Mouse (Mus musculus) T-helper 2 cell (primary cell): ENCODE results near the gene Tubb5.

Source experiments
- in situ Hi-C: fragments of 300-600 bp; cut with MboI, MseI; formaldehyde crosslinking; loops from one replicate; pipeline ENCODE4 v1.15.1; 2025; ENCODE audit warnings: high pct_unique_total_duplicates

Tubb5 gene

DNA sequence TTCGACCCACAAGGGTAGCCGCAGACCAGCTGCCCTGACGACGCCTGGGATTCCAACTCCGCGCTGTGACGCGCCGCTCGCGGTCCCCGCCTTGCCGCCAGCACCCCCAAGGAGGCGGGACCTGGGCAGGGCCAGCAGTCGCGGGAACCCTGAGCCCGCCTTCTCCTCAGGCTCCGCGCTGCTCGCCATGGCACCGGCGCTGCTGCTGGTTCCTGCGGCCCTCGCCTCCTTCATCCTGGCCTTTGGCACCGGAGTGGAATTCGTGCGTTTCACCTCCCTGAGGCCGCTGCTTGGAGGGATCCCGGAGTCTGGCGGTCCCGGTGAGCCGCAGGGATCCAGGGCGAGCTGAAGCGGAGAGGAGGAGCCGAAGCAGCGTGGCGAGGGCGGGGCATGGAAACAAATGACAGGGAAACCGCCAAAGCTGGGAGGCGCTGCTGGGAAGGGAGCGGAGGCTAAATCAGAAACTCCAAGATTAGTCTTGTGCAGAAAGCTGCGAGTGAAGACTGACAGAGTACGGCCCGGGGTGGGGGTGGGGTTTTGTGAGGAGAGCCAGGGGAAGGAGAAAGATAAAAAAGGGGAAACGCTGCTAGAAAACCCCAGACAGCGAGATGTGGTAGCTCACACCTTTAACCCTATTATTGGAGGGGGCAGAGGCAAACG is 23.2 kb upstream of the Tubb5 start, which contains the start of gene Nrm:
Gene Nrm (plus strand): TSS at position 121 of the 660 bp plus-strand sequence.
- in situ Hi-C loops, result no loop called here

DNA sequence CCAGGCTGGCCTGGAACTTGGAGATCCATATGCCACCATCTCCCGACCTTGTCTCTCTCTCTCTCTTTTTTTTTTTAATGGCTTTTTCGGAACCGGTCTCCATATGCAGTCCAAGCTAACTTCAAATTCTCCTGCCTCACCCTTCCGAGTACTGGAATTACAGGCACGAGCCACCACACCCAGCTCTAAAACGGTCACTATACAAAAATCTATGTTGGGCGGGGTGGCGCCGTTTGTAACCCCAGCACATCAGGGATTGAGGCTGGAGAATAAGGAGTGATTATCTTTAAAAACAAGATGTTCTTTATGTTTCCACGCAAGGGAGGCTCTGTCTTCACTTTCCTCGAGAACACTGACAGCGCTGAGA is 22.7 kb upstream of the Tubb5 start:
- in situ Hi-C loops, result no loop called here

DNA sequence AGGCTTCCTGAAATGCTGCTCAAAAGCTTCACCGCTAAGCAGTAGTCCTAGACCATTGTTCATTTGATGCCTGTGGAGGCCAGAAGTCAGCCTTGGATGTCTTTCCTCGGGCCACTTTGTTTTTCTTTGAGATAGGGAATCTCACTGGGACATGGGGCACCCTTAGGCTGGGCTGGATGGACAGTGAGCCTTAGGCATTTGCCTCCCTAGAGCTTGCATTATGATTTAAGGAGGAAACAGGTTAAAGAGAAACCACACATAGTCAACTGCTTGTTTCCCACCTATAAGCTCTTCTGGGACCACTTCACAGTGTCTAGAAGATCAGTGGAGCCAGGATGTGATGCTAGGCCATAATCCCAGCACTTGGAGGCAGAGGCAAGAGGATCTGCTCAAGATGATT is 21.7 kb upstream of the Tubb5 start:
- in situ Hi-C loops, result no loop called here

DNA sequence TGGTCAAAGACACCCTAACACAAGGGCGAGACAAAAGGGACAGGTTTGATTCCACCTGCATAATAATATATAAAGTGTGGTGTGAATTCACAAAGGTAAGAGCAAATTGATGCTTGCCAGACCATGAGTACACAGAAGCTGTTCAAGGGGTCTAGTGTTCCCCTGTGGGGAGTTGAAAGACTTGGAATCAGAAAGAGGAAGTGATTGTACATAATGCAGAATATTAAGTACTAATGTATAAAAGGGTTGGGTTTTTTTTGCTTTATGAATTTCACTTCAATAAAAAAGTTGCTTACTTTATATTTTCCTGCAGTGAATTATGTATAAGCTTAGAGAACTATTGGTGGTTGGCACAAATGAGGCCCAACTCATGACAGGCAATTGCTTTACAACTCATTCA is 21.3 kb upstream of the Tubb5 start:
- in situ Hi-C loops, result no loop called here

DNA sequence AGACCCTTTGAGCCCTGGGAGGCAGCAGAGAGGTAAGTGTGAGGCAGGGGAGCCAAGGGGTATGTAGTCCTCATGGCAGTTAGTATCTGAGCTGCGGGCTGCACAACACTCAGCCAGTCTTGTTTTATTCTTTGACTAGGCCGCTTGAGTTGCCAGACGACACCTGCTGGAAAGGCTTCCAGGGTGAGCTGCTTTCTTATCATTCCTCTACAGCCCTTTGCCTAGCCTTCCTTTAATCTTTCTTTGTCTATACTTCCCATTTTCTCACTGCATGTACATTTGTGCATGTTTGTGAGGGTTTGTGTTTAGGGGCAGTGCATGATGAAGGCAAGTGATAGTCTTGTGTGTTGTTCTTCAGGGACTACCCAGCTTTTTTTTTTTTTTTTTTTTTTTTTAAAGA is 12.9 kb upstream of the Tubb5 start:
- in situ Hi-C loops, result no loop called here

DNA sequence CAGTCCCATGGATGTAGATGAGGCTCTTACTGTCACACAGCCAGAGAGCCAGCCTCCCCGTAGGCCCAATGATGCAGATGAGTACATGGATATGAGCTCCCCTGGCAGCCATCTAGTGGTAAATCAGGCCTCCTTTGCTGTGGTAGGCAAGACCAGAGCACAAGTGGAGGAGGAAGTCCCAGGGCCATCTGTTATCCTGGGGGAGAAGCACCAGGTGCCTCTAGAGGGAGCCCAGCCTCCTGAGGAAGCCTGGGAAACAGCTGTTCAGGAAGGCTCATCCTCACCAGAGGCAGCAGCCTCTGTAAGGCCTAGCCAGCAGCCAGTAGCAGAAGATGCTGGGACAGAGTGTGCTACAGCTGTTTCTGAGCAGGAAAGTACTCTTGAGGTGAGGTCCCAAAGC is 10.0 kb upstream of the Tubb5 start:
- in situ Hi-C loops, result loop anchor here (10.0 kb wide), 1 partner anchor 47 kb away; the partner anchor contains the start of gene 2310061I04Rik

DNA sequence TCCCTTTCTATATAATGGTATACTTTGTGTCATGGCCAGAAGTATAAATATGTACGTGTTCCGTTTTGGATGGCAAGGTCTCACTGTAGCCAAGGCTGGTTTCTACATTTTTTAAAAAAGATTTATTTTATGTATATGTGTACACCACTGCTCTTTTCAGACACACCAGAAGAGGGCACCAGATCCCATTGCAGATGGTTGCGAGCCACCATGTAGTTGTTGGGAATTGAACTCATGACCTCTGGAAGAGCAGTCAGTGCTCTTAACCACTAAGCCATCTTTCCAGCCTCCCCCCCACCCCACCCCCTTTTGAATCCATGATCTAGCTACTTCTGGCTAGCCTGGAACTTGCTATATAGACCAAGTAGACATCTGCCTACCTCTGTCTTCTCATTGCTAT is 5.4 kb upstream of the Tubb5 start:
- in situ Hi-C loops, result loop anchor here (10.0 kb wide), 1 partner anchor 51 kb away; the partner anchor contains the start of gene 2310061I04Rik

DNA sequence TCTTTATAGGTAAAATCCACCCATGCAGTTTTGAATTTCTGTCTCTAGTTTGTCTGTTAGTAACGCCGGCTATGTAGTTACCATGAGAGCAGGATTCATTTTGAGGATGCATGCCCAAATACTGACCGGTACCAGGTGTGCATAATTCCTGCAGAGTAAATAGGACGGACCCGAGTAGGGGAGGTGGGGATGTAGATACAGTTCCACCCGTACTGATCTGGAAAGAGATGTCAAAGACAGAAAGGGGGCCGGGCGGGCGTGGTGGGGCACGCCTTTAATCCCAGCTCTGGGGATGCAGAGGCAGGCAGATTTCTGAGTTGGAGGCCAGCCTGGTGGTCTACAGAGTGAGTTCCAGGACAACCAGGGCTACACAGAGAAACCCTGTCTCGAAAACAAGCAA is 3.9 kb upstream of the Tubb5 start:
- in situ Hi-C loops, result loop anchor here (10.0 kb wide), 1 partner anchor 53 kb away; the partner anchor contains the start of gene 2310061I04Rik

DNA sequence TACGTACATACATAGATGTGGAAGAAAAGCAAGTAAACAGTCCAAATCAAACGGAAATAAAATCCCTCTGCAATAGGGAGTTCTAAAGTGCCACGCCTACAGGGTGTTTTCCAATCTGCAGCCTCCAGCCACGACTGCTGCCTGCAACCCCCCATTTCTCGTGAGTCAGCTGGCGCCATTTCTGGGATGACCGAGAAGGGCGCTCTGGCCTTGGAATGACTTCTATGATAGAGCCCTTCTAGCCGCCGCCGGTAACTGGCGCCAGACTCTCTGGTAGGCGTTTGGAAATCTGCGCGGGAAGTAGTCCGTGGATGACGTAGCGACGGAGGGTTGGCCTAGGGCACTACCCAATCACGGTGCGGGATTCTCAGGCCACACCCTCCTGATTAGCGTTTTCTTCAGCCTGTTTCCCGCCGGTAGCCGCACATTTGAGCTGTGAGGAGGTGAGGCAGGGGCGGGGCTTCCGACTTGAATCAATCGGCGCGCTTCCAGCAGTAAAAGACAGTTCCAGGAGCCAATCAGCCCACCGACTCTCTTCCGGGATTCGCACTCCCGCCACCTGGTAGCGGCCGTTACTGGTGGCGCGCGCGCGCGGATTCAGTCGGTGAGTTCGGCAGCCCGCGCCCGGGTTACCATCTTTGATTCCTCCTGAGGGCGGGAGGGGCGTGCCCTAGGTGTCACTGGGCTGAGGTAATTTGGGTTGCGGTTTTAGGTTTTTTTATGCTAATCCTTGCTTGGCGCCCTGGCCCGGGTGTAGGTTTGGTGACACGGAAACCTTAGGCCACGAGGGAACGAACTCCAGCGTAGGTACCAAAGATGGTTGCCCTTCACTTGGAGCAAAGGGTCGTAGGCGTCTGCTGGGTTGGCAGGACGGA is 3.2 kb upstream of the Tubb5 start, which contains the start of gene Mdc1:
Gene Mdc1 (plus strand): TSS at position 440 of the 875 bp plus-strand sequence.
- in situ Hi-C loops, result loop anchor here (10.0 kb wide), 1 partner anchor 53 kb away; the partner anchor contains the start of gene 2310061I04Rik

DNA sequence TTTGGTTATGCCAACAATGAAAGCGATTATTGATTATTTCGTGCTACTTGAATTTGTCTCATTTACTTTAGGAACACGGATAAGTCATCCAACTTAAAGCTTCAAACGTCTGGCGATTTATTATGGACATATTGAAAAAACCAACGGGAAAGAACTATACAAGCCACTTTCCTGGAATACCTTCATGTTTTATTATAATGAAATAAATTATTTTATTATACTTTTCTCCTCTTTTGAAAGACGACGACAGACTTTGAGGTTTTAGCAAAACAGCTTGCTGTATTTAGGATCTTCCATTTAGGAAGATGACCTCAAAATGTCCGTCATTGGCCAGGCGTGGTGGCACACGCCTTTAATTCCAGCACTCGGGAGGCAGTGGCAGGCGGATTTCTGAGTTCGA is 2.5 kb upstream of the Tubb5 start:
- in situ Hi-C loops, result loop anchor here (10.0 kb wide), 1 partner anchor 54 kb away; the partner anchor contains the start of gene 2310061I04Rik

DNA sequence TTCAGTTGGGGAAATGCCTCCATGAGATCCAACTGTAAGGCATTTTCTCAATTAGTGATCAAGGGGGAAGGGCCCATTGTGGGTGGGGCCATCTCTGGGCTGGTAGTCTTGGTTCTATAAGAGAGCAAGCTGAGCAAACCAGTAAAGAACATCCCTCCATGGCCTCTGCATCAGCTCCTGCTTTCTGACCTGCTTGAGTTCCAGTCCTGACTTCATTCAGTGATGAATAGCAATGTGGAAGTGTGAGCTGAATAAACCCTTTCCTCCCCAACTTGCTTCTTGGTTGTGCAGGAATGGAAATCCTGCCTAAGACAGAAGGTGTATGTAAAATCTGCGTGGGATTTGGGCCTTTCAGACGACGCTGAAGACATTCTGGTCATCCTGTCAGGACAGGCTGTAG is 896 bp upstream of the Tubb5 start:
- in situ Hi-C loops, result loop anchor here (5.0 to 10.0 kb wide), 2 partner anchors 33 to 276 kb away; no protein-coding TSS in a partner anchor

DNA sequence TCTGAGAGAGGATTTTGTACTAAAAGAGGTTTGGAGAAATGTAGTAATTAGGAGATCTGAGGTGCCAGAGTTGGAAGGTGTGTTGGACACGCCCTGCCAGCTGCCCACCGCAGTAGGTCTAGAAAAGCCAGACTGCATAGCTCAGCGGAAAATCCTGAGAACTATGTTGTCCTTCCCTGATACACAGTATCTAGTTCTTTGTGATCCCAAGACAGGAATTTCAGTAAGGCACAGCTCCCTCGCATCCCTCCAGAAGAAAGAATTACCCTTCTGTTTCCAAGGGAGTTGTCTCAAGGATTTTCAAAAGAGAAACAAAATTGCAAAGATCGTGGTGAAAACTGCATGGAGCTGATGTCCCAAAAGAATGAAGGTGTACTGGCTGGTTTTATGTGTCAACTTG is 464 bp upstream of the Tubb5 start:
- in situ Hi-C loops, result loop anchor here (5.0 to 10.0 kb wide), 2 partner anchors 34 to 276 kb away; no protein-coding TSS in a partner anchor

DNA sequence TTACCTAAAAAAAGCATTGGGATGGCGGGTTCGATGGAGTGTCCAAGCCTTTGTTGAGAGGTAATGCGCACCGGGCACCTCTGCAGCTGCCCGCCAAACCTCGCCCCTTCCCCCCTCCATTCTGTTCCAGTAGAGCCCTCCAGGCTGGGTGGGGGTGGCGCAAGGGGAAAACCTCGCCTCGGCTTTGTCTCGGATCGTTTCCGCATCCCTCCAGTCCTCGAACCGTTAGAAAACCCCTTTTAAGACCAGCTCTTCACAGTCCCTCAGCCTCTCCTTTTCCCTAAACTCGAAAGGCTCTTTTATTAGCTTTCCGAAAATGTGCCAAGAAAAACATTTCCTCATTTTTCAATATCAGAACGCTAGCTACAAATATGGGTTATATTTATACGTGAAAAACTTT is 619 bp downstream of the Tubb5 start:
- in situ Hi-C loops, result loop anchor here (5.0 to 10.0 kb wide), 2 partner anchors 35 to 277 kb away; no protein-coding TSS in a partner anchor

DNA sequence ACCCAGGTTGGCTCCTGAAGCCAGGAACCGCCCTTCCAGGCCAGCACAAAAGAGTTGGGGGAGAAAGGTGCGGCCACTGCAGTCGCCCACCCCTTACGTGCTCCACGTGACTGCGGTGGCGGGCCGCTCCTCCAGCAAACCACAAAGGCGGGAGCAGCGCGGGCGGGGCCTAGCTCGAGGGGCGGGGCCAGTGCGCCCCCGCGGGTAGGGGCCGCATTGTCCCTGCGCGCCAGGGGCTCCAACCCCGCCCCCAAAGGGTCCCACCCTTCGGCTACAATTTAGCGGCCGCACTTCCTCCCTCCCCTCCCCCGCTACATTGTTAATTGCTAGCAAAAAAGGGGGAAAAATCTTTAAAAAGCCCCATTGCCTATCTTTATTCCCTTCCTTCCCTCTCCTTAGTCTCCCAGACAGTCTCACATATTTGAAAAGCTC is 1.1 kb downstream of the Tubb5 start:
- in situ Hi-C loops, result loop anchor here (5.0 to 10.0 kb wide), 2 partner anchors 35 to 278 kb away; no protein-coding TSS in a partner anchor

DNA sequence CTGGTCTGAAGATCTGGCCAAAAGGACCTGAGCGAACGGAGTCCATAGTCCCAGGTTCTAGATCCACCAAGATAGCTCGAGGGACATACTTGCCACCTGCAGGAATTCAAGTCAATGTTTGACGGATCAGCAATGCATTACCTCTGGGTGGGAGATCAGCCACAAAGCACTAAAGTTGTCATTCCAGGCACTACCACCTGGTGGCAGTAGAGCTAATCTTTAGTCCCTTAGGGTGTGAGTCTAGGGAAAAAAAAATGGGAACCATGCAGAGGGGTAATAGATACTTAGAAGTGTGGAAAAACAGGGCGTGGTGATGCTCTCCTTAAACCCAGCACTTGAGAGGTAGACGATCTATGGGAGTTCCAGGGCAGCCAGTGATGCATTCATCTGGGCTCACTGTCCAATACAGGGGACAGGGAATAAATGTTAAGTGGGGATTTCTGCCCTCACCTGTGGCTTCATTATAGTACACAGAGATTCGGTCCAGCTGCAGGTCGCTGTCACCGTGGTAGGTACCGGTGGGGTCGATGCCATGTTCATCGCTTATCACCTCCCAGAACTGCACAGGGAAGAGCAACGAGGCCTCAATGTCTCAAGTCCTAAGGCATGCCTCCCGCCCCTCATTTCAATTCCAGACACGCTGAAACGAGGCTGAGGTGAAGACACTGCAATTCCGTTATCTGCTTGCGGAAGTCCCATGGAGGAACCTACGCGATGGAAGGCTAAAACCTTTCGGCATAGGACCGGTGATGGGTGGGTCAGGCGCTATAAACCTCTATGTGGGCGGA is 1.7 kb downstream of the Tubb5 start:
- in situ Hi-C loops, result loop anchor here (5.0 to 10.0 kb wide), 2 partner anchors 36 to 278 kb away; no protein-coding TSS in a partner anchor

DNA sequence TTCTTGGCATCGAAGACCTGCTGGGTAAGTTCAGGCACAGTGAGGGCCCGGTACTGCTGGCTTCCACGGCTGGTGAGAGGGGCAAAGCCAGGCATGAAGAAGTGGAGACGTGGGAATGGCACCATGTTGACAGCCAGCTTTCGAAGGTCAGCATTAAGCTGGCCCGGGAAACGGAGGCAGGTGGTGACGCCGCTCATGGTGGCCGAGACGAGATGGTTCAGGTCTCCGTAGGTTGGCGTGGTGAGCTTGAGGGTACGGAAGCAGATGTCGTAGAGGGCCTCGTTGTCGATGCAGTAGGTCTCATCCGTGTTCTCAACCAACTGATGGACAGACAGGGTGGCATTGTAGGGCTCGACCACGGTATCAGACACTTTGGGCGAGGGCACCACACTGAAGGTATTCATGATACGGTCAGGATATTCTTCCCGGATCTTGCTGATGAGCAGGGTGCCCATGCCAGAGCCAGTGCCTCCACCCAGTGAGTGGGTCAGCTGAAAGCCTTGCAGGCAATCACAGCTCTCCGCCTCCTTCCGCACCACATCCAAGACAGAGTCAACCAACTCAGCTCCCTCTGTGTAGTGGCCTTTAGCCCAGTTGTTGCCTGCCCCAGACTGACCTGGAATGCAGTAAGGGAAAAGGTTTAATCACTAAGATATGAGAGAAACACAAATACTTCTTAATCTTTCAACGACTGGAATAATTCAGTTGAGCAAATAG is 2.5 kb downstream of the Tubb5 start:
- in situ Hi-C loops, result loop anchor here (5.0 to 10.0 kb wide), 2 partner anchors 37 to 279 kb away; no protein-coding TSS in a partner anchor

DNA sequence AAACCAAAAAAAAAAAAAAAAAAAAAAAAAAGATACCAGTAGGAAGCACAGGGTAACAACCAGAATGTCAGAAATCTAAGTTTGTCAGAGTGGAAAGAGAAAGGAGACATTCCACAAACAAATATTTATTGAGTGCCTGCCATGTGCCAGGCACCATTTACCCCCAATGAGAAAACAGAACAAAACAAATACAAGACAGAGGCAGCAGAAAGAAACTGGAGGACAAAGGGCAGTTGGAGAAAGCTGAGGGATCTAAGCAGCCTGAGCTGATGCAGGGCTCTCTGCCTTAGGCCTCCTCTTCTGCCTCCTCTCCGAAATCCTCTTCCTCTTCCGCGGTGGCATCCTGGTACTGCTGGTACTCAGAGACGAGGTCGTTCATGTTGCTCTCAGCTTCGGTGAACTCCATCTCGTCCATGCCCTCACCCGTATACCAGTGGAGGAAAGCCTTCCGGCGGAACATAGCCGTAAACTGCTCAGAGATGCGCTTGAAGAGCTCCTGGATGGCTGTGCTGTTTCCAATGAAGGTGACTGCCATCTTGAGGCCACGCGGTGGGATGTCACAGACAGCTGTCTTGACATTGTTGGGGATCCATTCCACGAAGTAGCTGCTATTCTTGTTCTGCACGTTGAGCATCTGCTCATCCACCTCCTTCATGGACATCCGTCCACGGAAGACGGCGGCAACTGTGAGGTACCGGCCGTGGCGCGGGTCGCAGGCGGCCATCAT is 3.2 kb downstream of the Tubb5 start:
- in situ Hi-C loops, result loop anchor here (5.0 to 10.0 kb wide), 2 partner anchors 37 to 280 kb away; no protein-coding TSS in a partner anchor

DNA sequence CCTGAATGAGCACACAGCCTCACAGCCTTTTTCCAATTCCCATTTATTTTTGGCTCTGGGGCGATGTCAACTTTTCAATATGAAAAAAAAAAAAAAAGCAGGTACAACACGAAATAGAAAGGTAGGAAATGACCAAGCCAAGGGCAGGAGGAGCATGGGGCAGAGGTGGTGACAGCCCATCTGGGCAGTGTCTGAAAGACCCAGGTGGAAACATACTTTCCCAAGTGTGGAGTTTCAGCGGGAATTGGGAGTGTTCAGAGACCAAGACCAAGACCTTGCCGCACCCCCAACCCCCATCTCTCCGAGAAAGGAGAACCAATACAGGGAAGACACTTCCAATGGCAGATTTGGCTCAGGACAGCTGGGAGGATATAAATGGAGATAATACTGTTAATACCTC is 4.2 kb downstream of the Tubb5 start:
- in situ Hi-C loops, result loop anchor here (10.0 kb wide), 1 partner anchor 281 kb away; no protein-coding TSS in a partner anchor

DNA sequence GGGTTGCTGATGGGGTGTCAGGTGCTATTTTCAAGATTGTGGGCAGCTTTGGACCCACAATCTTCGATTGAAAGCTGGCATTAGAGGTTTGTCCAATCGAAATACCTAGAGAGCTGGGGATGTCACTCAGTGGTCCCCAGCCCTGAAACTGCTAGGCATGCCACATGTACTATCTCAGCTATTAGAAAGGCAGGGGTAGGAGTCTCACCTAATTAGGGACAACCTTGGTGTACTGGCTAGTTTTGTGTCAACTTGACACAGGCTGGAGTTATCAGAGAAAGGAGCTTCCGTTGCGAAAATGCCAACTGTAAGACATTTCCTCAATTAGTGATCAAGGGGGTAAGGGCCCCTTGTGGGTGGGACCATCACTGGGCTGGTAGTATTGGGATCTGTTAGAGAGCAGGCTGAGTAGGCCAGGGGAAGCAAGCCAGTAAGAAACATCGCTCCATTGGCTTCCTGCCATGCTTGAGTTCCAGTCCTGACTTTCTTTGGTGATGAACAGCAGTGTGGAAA is 4.8 kb downstream of the Tubb5 start:
- in situ Hi-C loops, result loop anchor here (10.0 kb wide), 1 partner anchor 282 kb away; no protein-coding TSS in a partner anchor
